ENCODE assay signal across 21 mouse cellular contexts in genomic region chr14:48753084-48753483, GRCm38 (mm10).
DNase-seq lines count a peak whose midpoint lies in the region; ATAC-seq and TF ChIP-seq lines count a peak whose summit lies in the region.
"Had no signal": no experiment of that assay in that cellular context is flagged by ENCODE, and none has a peak within 500 bp of the region (broad histone marks: within the 10 kb centered on the region; RNA-seq: fewer than 3 reads in every experiment).

No protein-coding gene starts in this region.

- H3K4me1 ChIP-seq in forebrain, embryonic 12.5 days = peaks cover 46% of the 10 kb centered on the region
- peaks cover 45% of the 10 kb centered on the region for H3K4me1 ChIP-seq in midbrain, embryonic 13.5 days (replicated peaks)
- H3K4me1 ChIP-seq in lung, adult 2 months (ENCODE audit: control insufficient read depth, insufficient read depth, low read length) = no peaks in the 10 kb centered on the region
- H3K4me1 ChIP-seq: liver, embryonic 15.5 days; megakaryocyte, embryonic 14.5 days had no signal

- no peak for TF ChIP-seq CTCF in brain, embryonic 14.5 days (IDR thresholded peaks at IDR 0.05; ENCODE audit: borderline replicate concordance, extremely low read depth, insufficient read depth, insufficient read length)
- no peak for TF ChIP-seq CTCF in lung, adult 2 months (IDR thresholded peaks at IDR 0.05; ENCODE audit: insufficient read depth, low read length)

- H3K27ac ChIP-seq in forebrain, embryonic 12.5 days = peak overlapping the region; percentile 66
- H3K27ac ChIP-seq in midbrain, embryonic 13.5 days = peak overlapping the region; percentile 85
- H3K27ac ChIP-seq: embryonic facial prominence, embryonic 15.5 days; hindbrain, embryonic 15.5 days; kidney, postnatal 0 days; limb, embryonic 13.5 days; liver, embryonic 15.5 days had no signal

- no peak overlapping the region for H3K4me3 ChIP-seq in forebrain, embryonic 12.5 days (replicated peaks)
- H3K4me3 ChIP-seq in midbrain, embryonic 13.5 days (replicated peaks) = no peak overlapping the region
- no peak overlapping the region for H3K4me3 ChIP-seq in lung, adult 2 months (replicated peaks; ENCODE audit: extremely low read depth, low read depth, low read length)
- H3K4me3 ChIP-seq: limb, embryonic 13.5 days; liver, embryonic 15.5 days; megakaryocyte, embryonic 14.5 days had no signal

- TF ChIP-seq POLR2A in brain, embryonic 14.5 days (IDR thresholded peaks at IDR 0.05; ENCODE audit: borderline replicate concordance, extremely low read depth, insufficient read depth, insufficient read length, poor library complexity, severe bottlenecking) = no peak
- no peak for TF ChIP-seq POLR2A in lung, adult 2 months (IDR thresholded peaks at IDR 0.05; ENCODE audit: borderline replicate concordance, extremely low read depth, low read depth, low read length)

- H3K4me2 ChIP-seq in forebrain, embryonic 12.5 days = no peak overlapping the region
- H3K4me2 ChIP-seq in midbrain, embryonic 13.5 days (replicated peaks) = peak overlapping the region; percentile 28; the same call in 1 of the 2 replicates
- H3K4me2 ChIP-seq: liver, embryonic 15.5 days had no signal

- DNase-seq in heart, adult 11 months = peak; percentile 34
- DNase-seq in heart, postnatal 4 days = no peak
- peak; percentile 82 for DNase-seq in brain, embryonic 14.5 days (ENCODE audit: low read depth)
- no peak for DNase-seq in lung, adult 2 months
- no peak for DNase-seq in lung, postnatal 4 days
- no peak for DNase-seq in right cerebral cortex, postnatal 10 days (ENCODE audit: low spot score in 2 of 2)
- DNase-seq: cerebellum, adult 11 months; cerebellum, postnatal 36 days; gastrocnemius, postnatal 14 days; kidney, adult 11 months; layer of hippocampus, postnatal 36 days; lung, postnatal 10 days; thymus, postnatal 14 days had no signal

- H3K9me3 ChIP-seq in forebrain, embryonic 12.5 days = no peaks in the 10 kb centered on the region
- H3K9me3 ChIP-seq in midbrain, embryonic 13.5 days = no peaks in the 10 kb centered on the region
- H3K9me3 ChIP-seq: embryonic facial prominence, embryonic 15.5 days; hindbrain, embryonic 15.5 days; limb, embryonic 13.5 days; liver, embryonic 15.5 days had no signal

- WGBS in forebrain, embryonic 12.5 days = 12% methylated on average over 7 of the region's 7 CpGs
- WGBS in midbrain, embryonic 13.5 days = 9% methylated on average over 7 of the region's 7 CpGs
- 69% methylated on average over 7 of the region's 7 CpGs for WGBS in lung, adult 2 months

- peaks cover 61% of the 10 kb centered on the region for H3K27me3 ChIP-seq in forebrain, embryonic 12.5 days
- H3K27me3 ChIP-seq in midbrain, embryonic 13.5 days = no peaks in the 10 kb centered on the region
- H3K27me3 ChIP-seq: megakaryocyte, embryonic 14.5 days had no signal

- no peak overlapping the region for H3K9ac ChIP-seq in forebrain, embryonic 12.5 days
- H3K9ac ChIP-seq in midbrain, embryonic 13.5 days (replicated peaks) = no peak overlapping the region
- H3K9ac ChIP-seq: embryonic facial prominence, embryonic 15.5 days; hindbrain, embryonic 15.5 days; limb, embryonic 13.5 days; liver, embryonic 15.5 days had no signal

- H3K36me3 ChIP-seq in forebrain, embryonic 12.5 days (replicated peaks) = no peaks in the 10 kb centered on the region
- no peaks in the 10 kb centered on the region for H3K36me3 ChIP-seq in midbrain, embryonic 13.5 days
- H3K36me3 ChIP-seq: embryonic facial prominence, embryonic 15.5 days; hindbrain, embryonic 15.5 days; limb, embryonic 13.5 days; liver, embryonic 15.5 days had no signal

- ATAC-seq in forebrain, embryonic 12.5 days (ENCODE audit: low FRiP score) = peak; percentile 59
- peak; percentile 25; the same call in 1 of the 2 replicates for ATAC-seq in midbrain, embryonic 13.5 days

Comparison
In these comparisons a context has a peak if more than half of its experiments do, and no peak if none do; other contexts are left out.
1. DNase-seq: peak in heart, adult 11 months (single experiment) and brain, embryonic 14.5 days (single experiment); none in heart, postnatal 4 days (single experiment), lung, adult 2 months (single experiment), lung, postnatal 4 days (0 of 2) and right cerebral cortex, postnatal 10 days (0 of 2).